Mouse (Mus musculus) spleen, adult 12 weeks (tissue): ENCODE measurements around the gene C130032M10Rik.

Source experiments
- DNase-seq: peaks from one replicate; pipeline ENCODE4 v3.0.0; 2022; ENCODE audit warnings: low spot score

Gene C130032M10Rik

GRCm38 (mm10) chr9:114549117-114549516 lies 33.6 kb downstream of the C130032M10Rik start:
- no peak for DNase-seq

GRCm38 (mm10) chr9:114550033-114550432 lies 34.5 kb downstream of the C130032M10Rik start:
- no peak for DNase-seq

GRCm38 (mm10) chr9:114553828-114554227 lies 38.3 kb downstream of the C130032M10Rik start:
- no peak for DNase-seq

GRCm38 (mm10) chr9:114554355-114554979 lies 39.0 kb downstream of the C130032M10Rik start:
- DNase-seq = no peak

GRCm38 (mm10) chr9:114556276-114556855 lies 40.9 kb downstream of the C130032M10Rik start:
- no peak for DNase-seq

GRCm38 (mm10) chr9:114557086-114557485 lies 41.6 kb downstream of the C130032M10Rik start:
- no peak for DNase-seq

GRCm38 (mm10) chr9:114560141-114560540 lies 44.6 kb downstream of the C130032M10Rik start:
- DNase-seq = no peak

- DNase-seq = no peak
These were observed 45.5 kb downstream of the C130032M10Rik start for GRCm38 (mm10) chr9:114560771-114561670.

- DNase-seq = no peak
These were observed 46.1 kb downstream of the C130032M10Rik start for GRCm38 (mm10) chr9:114561671-114561971.

GRCm38 (mm10) chr9:114562031-114562918 lies 46.8 kb downstream of the C130032M10Rik start:
- DNase-seq = no peak

- no peak for DNase-seq
These were observed 47.6 kb downstream of the C130032M10Rik start for GRCm38 (mm10) chr9:114562919-114563751.

- DNase-seq = no peak
These were observed 48.5 kb downstream of the C130032M10Rik start, which contains the start of gene Trim71 for GRCm38 (mm10) chr9:114563761-114564606. Gene Trim71, minus strand, starts transcription at chr9:114564369.

GRCm38 (mm10) chr9:114564667-114565066 lies 49.2 kb downstream of the C130032M10Rik start:
- DNase-seq = no peak
